In genomic region chr16:37094169-37094833, GRCm38 (mm10) we compare ENCODE assay signal across 13 mouse cellular contexts.
DNase-seq lines count a peak whose midpoint lies in the region; TF ChIP-seq lines count a peak whose summit lies in the region.
"Had no signal": no experiment of that assay in that cellular context is flagged by ENCODE, and none has a peak within 500 bp of the region (broad histone marks: within the 10 kb centered on the region; RNA-seq: fewer than 3 reads in every experiment).

No protein-coding gene starts in this region.

- WGBS in liver, adult 2 months, result 82% methylated on average over 4 of the region's 4 CpGs
- WGBS in limb, embryonic 10.5 days, result 93% methylated on average over 4 of the region's 4 CpGs

- H3K9me3 ChIP-seq in limb, embryonic 10.5 days (replicated peaks), result no peaks in the 10 kb centered on the region
- H3K9me3 ChIP-seq: intestine, embryonic 15.5 days; limb, embryonic 13.5 days had no signal

- no peaks in the 10 kb centered on the region for H3K36me3 ChIP-seq in liver, adult 2 months (ENCODE audit: control insufficient read depth, insufficient read depth, low read length)
- no peaks in the 10 kb centered on the region for H3K36me3 ChIP-seq in splenic B cell, adult 2 months (ENCODE audit: control insufficient read depth, insufficient read depth, low read length, poor library complexity, severe bottlenecking)
- H3K36me3 ChIP-seq in limb, embryonic 10.5 days, result peaks cover 91% of the 10 kb centered on the region
- H3K36me3 ChIP-seq: intestine, embryonic 15.5 days had no signal

- no peak overlapping the region for H3K27ac ChIP-seq in liver, adult 2 months (replicated peaks; ENCODE audit: insufficient read depth, low read depth, low read length)
- no peak overlapping the region for H3K27ac ChIP-seq in limb, embryonic 10.5 days
- H3K27ac ChIP-seq: gastrocnemius, adult 2 months; intestine, embryonic 15.5 days; limb, embryonic 13.5 days had no signal

- no peak overlapping the region for H3K4me3 ChIP-seq in liver, adult 2 months (ENCODE audit: insufficient read depth, low read depth, low read length)
- H3K4me3 ChIP-seq in limb, embryonic 10.5 days, result no peak overlapping the region
- H3K4me3 ChIP-seq: gastrocnemius, adult 2 months; intestine, embryonic 15.5 days; limb, embryonic 13.5 days had no signal

- no peaks in the 10 kb centered on the region for H3K79me2 ChIP-seq in liver, adult 2 months (ENCODE audit: control insufficient read depth, insufficient read depth, low read length)

- no peak for TF ChIP-seq POLR2A in liver, adult 2 months (IDR thresholded peaks at IDR 0.05; ENCODE audit: extremely low read depth, insufficient read depth, low read length)

- intact Hi-C loops in heart, postnatal 25 days (cut with DNase I), result no loop called here

- H3K4me1 ChIP-seq in liver, adult 2 months (ENCODE audit: control insufficient read depth, insufficient read depth, low read length), result 0 out of 2 replicates have a peak, but pooled peaks cover 2% of the 10 kb centered on the region
- H3K4me1 ChIP-seq in limb, embryonic 10.5 days, result no peaks in the 10 kb centered on the region
- H3K4me1 ChIP-seq: intestine, embryonic 15.5 days had no signal

- peak; percentile 25 for DNase-seq in liver, adult 2 months (ENCODE audit: extremely low read depth, low read depth, low spot score)
- DNase-seq in liver, result no peak
- DNase-seq in B cell, adult 2 months, result peak; percentile 9 to 21
- DNase-seq in adipocyte (ENCODE audit: low spot score), result peak; percentile 11
- DNase-seq in splenic B cell, adult 2 months (ENCODE audit: low read depth, low spot score), result peak; percentile 36
- no peak for DNase-seq in cerebellum, postnatal 10 days
- DNase-seq in limb, embryonic 10.5 days (ENCODE audit: low spot score), result no peak
- DNase-seq in heart, postnatal 25 days (ENCODE audit: low spot score), result no peak
- DNase-seq: gastrocnemius, adult 2 months; heart, postnatal 10 days; layer of hippocampus, adult 9-11 months had no signal

- H3K9ac ChIP-seq in liver, adult 2 months (ENCODE audit: low read depth, low read length), result no peak overlapping the region
- H3K9ac ChIP-seq: intestine, embryonic 15.5 days; limb, embryonic 13.5 days had no signal

- H3K27me3 ChIP-seq in liver, adult 2 months (ENCODE audit: control insufficient read depth, insufficient read depth, low read length), result no peaks in the 10 kb centered on the region
- no peaks in the 10 kb centered on the region for H3K27me3 ChIP-seq in splenic B cell, adult 2 months (ENCODE audit: control insufficient read depth, insufficient read depth, low read length, poor library complexity, severe bottlenecking)
- no peaks in the 10 kb centered on the region for H3K27me3 ChIP-seq in limb, embryonic 10.5 days (ENCODE audit: low read depth, poor library complexity, severe bottlenecking)
- H3K27me3 ChIP-seq: intestine, embryonic 15.5 days; limb, embryonic 13.5 days had no signal

- no peak for TF ChIP-seq CTCF in liver, adult 2 months (IDR thresholded peaks at IDR 0.05; ENCODE audit: low read depth, low read length)

Comparison
In these comparisons a context has a peak if more than half of its experiments do, and no peak if none do; other contexts are left out.
1. DNase-seq: peak in liver, adult 2 months (single experiment), B cell, adult 2 months (2 of 2), adipocyte (single experiment) and splenic B cell, adult 2 months (single experiment); none in liver (single experiment), cerebellum, postnatal 10 days (0 of 2), limb, embryonic 10.5 days (single experiment) and heart, postnatal 25 days (single experiment).